Mouse (Mus musculus): ENCODE measurements at regions not wholly inside any gene's neighbourhood (a gene's known extent, or its start where the extent isn't known, plus 50 kb on each side); places are given as distances from the start of the nearest gene placed in this dataset.

DNA sequence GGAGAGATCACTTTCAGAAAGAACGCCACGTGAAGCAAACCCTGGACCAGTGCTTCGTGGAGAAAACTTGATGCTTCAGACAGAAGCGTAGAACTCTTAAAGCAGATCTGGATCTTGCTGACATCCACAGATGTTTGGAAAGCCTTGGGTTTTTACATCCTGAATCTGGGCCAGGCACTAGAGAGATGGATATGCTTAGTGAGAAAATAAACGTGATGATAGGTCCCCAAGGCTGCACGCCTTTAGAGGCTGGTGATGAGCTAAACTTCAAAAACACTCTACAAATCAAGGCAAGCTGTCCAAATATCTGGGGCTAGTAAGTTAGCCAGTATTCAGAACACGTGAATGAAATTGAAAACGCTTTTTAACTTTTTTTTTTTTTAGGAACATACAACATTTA is 236.7 kb downstream of the Cog6 start:
- TF ChIP-seq CTCF (IDR thresholded peaks at IDR 0.05; ENCODE audit: low read depth): no peak
- no peak for TF ChIP-seq EP300 (IDR thresholded peaks at IDR 0.05; ENCODE audit: low read depth)

Measured in liver, postnatal 0 days (tissue).